Mouse (Mus musculus): ENCODE measurements around the gene Slfn3. TPM values are rescaled to one million over a fixed set of nuclear protein-coding genes. Genes with fewer than 3 reads are reported as not detected.

Slfn3 gene
- polyA plus RNA-seq, 1 experiment from 2014 or later: 1.8 TPM

DNA sequence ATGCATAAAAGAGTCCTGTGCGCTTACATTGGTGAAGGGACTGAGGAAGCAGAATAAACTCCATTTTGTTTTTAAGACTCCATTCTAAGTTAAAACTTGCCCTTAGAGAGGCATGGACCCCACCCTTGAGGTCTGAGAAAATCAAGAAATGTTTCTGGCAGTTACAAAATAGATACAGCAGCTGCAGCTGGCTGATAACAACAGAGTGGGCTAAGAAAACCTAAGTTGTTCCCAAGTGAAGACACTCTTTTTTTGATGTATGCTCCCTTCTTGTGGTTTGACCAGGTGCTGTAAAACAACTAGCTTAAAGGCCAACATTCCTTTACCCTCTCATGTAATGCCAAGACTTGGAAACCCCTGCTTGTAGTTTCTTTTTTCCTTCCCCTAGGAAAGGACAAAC is 71.5 kb downstream of the Slfn3 start:
- no peak for TF ChIP-seq CTCF (IDR thresholded peaks at IDR 0.05; ENCODE audit: low read depth)
- no peak for DNase-seq (ENCODE audit: low spot score)
- H3K9me3 ChIP-seq (replicated peaks; ENCODE audit: low read length): no peaks in the 10 kb centered on the region
- no peak overlapping the region for H3K4me2 ChIP-seq (ENCODE audit: low read length)
- H3K4me3 ChIP-seq (replicated peaks; ENCODE audit: low read depth, low read length): no peak overlapping the region
- H3K27ac ChIP-seq: no peak overlapping the region
- no peak overlapping the region for H3K9ac ChIP-seq (ENCODE audit: low read depth, low read length)
- H3K36me3 ChIP-seq (ENCODE audit: insufficient read depth, low read length): no peaks in the 10 kb centered on the region
- WGBS: 100% methylated on average over 1 of the region's 1 CpGs
- no peaks in the 10 kb centered on the region for H3K27me3 ChIP-seq (ENCODE audit: insufficient read depth, low read length)
- ATAC-seq (replicated peaks; ENCODE audit: low FRiP score, low read depth): no peak
- H3K4me1 ChIP-seq (replicated peaks; ENCODE audit: insufficient read depth, low read length): no peaks in the 10 kb centered on the region

DNA sequence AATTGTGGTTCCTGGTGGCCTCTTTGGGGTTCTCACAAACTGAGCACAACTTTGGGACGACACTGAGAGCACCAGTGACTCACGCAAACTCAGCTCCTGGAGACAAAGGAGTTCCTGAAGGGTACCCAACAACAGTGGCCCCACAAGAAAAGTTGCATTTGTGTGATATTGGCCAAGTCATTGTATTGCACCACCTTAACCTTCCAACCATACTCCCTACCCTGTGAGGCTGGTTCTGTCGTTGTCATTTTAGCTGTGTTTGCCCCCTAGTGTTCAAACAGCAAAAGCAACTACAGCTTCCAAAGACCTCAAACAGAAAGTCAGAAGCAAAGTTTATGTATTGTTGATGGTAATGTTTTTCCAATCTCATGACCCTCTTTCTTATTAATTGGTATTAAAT is 72.0 kb downstream of the Slfn3 start:
- no peak for ATAC-seq (replicated peaks; ENCODE audit: low FRiP score, low read depth)
- Histone ChIP-seq H3K27me3 (ENCODE audit: insufficient read depth, low read length) (no peaks in the 10 kb centered on the region), H3K36me3 (ENCODE audit: insufficient read depth, low read length) (no peaks in the 10 kb centered on the region), H3K4me1 (replicated peaks; ENCODE audit: insufficient read depth, low read length) (no peaks in the 10 kb centered on the region), H3K27ac (no peak overlapping the region), H3K4me2 (ENCODE audit: low read length) (no peak overlapping the region), H3K9ac (ENCODE audit: low read depth, low read length) (no peak overlapping the region), H3K9me3 (replicated peaks; ENCODE audit: low read length) (no peaks in the 10 kb centered on the region), H3K4me3 (replicated peaks; ENCODE audit: low read depth, low read length) (no peak overlapping the region)
- peak; percentile 42 for DNase-seq (ENCODE audit: low spot score)
- WGBS: 58% methylated on average over 3 of the region's 3 CpGs
- TF ChIP-seq CTCF (IDR thresholded peaks at IDR 0.05; ENCODE audit: low read depth): peak; percentile 76

Other genes with a start within 250 kb of the Slfn3 start
- gene Slfn5, start 240.0 kb upstream of the Slfn3 start, polyA plus RNA-seq (2015; fragmentation: Nextera tagmentation; extraction: Ambion mirVana): 19.5 and 21.1 TPM in 2 replicates
- gene Slfn9, start 199.5 kb upstream of the Slfn3 start, polyA plus RNA-seq (2015; fragmentation: Nextera tagmentation; extraction: Ambion mirVana): 9.4 and 11.5 TPM in 2 replicates
- 0.33 and 0.36 TPM in 2 replicates for gene Slfn8, start 170.5 kb upstream of the Slfn3 start, polyA plus RNA-seq (2015; fragmentation: Nextera tagmentation; extraction: Ambion mirVana)
- gene Slfn2, start 126.2 kb upstream of the Slfn3 start, polyA plus RNA-seq (2015; fragmentation: Nextera tagmentation; extraction: Ambion mirVana): 12.7 and 16.3 TPM in 2 replicates
- 0.66 and 0.91 TPM in 2 replicates for gene Slfn1, start 74.5 kb upstream of the Slfn3 start, polyA plus RNA-seq (2015; fragmentation: Nextera tagmentation; extraction: Ambion mirVana)
- gene Slfn4, start 16.1 kb upstream of the Slfn3 start, polyA plus RNA-seq (2015; fragmentation: Nextera tagmentation; extraction: Ambion mirVana): 0.29 and 0.36 TPM in 2 replicates
- gene Slfn14, start 95.4 kb downstream of the Slfn3 start, polyA plus RNA-seq (2015; fragmentation: Nextera tagmentation; extraction: Ambion mirVana): 0.08 TPM in 1 of 2 replicates, not detected in the other
- gene Ap2b1, start 107.7 kb downstream of the Slfn3 start, polyA plus RNA-seq (2015; fragmentation: Nextera tagmentation; extraction: Ambion mirVana): 42.4 and 45.1 TPM in 2 replicates
- 12.2 and 12.7 TPM in 2 replicates for gene Pex12, start 111.3 kb downstream of the Slfn3 start, polyA plus RNA-seq (2015; fragmentation: Nextera tagmentation; extraction: Ambion mirVana)
- 0.38 and 0.49 TPM in 2 replicates for gene Rasl10b, start 217.8 kb downstream of the Slfn3 start, polyA plus RNA-seq (2015; fragmentation: Nextera tagmentation; extraction: Ambion mirVana)
- gene Gas2l2, start 238.1 kb downstream of the Slfn3 start, polyA plus RNA-seq (2015; fragmentation: Nextera tagmentation; extraction: Ambion mirVana): not detected in 2 replicates
- 0.22 TPM in 1 of 2 replicates, not detected in the other for gene 1700020L24Rik, start 246.3 kb downstream of the Slfn3 start, polyA plus RNA-seq (2015; fragmentation: Nextera tagmentation; extraction: Ambion mirVana)